Mouse (Mus musculus) liver, embryonic 14.5 days (tissue): ENCODE data around the gene Rabep1.

Experiments used
- CTCF ChIP-seq: IDR thresholded peaks from 2 replicates; pipeline ENCODE4 v1.5.1; 2016; ENCODE audit warnings: antibody characterized with exemption, low read depth, control low read depth
- EP300 ChIP-seq: IDR thresholded peaks from 2 replicates; pipeline ENCODE4 v1.6.1; 2016; ENCODE audit warnings: antibody characterized with exemption, low read depth

- TF ChIP-seq CTCF (no peak), EP300 (no peak)
These were observed 38.9 kb upstream of the Rabep1 start for GRCm38 (mm10) chr11:70805641-70806175.
